Mouse (Mus musculus) bone marrow macrophage, adult 2 months (primary cell): ENCODE data around the gene Eif4b.

Source experiments
- CTCF ChIP-seq: IDR thresholded peaks from 2 replicates; pipeline ENCODE4 v1.5.1; 2012; ENCODE audit warnings: low read depth, mild to moderate bottlenecking, low read length, moderate library complexity
- POLR2A ChIP-seq: IDR thresholded peaks from 2 replicates; pipeline ENCODE4 v1.6.1; 2012; ENCODE audit warnings: mild to moderate bottlenecking, low read depth, low read length, borderline replicate concordance

DNA sequence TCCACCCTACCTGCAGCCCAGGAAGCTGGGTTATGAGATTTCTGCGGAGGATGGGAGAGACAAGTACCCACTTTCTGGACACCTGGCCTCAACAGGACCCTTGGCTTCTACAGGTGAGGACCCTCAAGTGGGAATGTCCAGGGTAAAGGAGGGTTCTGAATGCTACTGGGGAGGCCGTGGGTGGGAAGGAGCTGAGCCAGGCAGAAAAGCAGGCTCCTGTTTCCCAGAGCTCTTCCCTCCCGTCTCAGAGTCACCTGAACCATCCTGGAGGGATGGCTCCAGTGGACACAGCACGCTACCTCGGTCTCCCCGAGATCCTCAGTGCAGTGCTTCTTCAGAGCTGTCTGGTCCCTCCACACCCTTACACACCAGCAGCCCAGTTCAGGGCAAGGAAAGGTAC is 38.6 kb downstream of the Eif4b start:
- TF ChIP-seq CTCF (no peak), POLR2A (no peak)
